Mouse (Mus musculus) macrophage (primary cell): ENCODE results near the gene Ccdc12. TPM values are rescaled to one million over a fixed set of nuclear protein-coding genes. Genes with fewer than 3 reads are reported as not detected.

Experiments
- H3K27ac ChIP-seq: fragments of 350-480 bp; formaldehyde crosslinking; 2 replicates; pipeline ENCODE4 v1.9.0; 2021
- H3K36me3 ChIP-seq: fragments of 350-480 bp; formaldehyde crosslinking; 2 replicates; pipeline ENCODE4 v1.9.0; 2021; ENCODE audit errors: inconsistent target
- H3K4me3 ChIP-seq: fragments of 350-480 bp; formaldehyde crosslinking; 2 replicates; pipeline ENCODE4 v1.9.0; 2021; ENCODE audit errors: inconsistent target
- H3K79me2 ChIP-seq: fragments of 350-480 bp; formaldehyde crosslinking; 2 replicates; pipeline ENCODE4 v1.9.0; 2021; ENCODE audit errors: inconsistent target
- WGBS: methylation state at CpG from one replicate; pipeline ENCODE4 v1.1.7; 2026; ENCODE audit warnings: inconsistent platforms; ENCODE audit not compliant: missing documents; 5-methylcytosine and 5-hydroxymethylcytosine counted together
- polyA plus RNA-seq: library from polyadenylated mRNA; stranded (reverse); fragments of 250-400 nt; gene quantifications from 3 replicates; pipeline ENCODE4 v1.2.4, GENCODE M21; 2018; ENCODE audit warnings: inconsistent platforms
- total RNA-seq, 78 experiments: library from RNA; depleted of rRNA; stranded (reverse); fragments of 250-400 nt; gene quantifications; 1 replicate in 9 of 78; 2 replicates in 24 of 78; 3 replicates in 43 of 78; 4 replicates in 2 of 78; pipeline ENCODE4 v1.2.4; 2018; ENCODE audit warnings: inconsistent platforms in 56 of 78

Ccdc12 gene
- total RNA-seq (2018; cell fraction: chromatin; rRNA removed), result 100 to 1,000 TPM in 17 of 26 experiments, 10 to 100 TPM in 9; 46.5 to 229 (median 117) TPM
- total RNA-seq (2018; cell fraction: cytosol; rRNA removed), result 100 to 1,000 TPM; 104 to 201 (median 145) TPM
- total RNA-seq (2018; cell fraction: nucleus; rRNA removed), result 100 to 1,000 TPM in 17 of 26 experiments, 10 to 100 TPM in 9; 43.2 to 258 (median 124) TPM
- 80.9 to 152 TPM (median 147 TPM) in 3 replicates for polyA plus RNA-seq

GRCm38 (mm10) chr9:110656249-110657221, at the start of gene Ccdc12:
Ccdc12 (plus strand) TSS chr9:110656503.
- Histone ChIP-seq H3K4me3 (peak within 1 kb of the TSS; percentile 63), H3K79me2 (peaks cover 58% of the 10 kb centered on the region), H3K27ac (peak within 1 kb of the TSS; percentile 79), H3K36me3 (no peaks in the 10 kb centered on the region)
- WGBS, result under 1% methylated on average over 52 of the region's 52 CpGs

DNA sequence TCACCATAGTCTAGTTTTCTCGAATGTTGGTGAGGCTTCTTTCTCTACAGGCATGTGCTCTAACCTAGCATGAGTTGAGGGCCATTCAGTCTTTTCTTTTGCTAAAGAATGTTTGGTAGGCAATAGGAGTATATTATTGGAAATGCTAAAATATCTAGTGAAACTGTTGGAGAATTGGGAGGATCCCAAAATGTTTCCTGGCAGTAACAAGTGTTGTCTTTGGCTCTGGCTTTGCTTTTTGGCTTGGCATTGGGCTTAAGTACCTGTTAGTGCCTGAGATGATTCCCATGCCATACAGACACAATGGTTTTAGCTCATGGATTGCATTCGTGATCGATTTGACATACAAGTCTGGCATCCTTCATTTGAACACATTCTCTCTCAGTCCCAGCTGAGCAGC, 44.8 kb upstream of the Ccdc12 start:
- 83% methylated on average over 3 of the region's 3 CpGs for WGBS
- no peak overlapping the region for H3K4me3 ChIP-seq
- H3K79me2 ChIP-seq, result no peaks in the 10 kb centered on the region; the same call in 1 of the 2 replicates
- H3K36me3 ChIP-seq, result peaks cover 54% of the 10 kb centered on the region
- H3K27ac ChIP-seq, result no peak overlapping the region

GRCm38 (mm10) chr9:110617081-110617480, 39.2 kb upstream of the Ccdc12 start:
- H3K27ac ChIP-seq, result no peak overlapping the region
- peaks cover 76% of the 10 kb centered on the region for H3K36me3 ChIP-seq
- no peak overlapping the region for H3K4me3 ChIP-seq
- WGBS, result 86% methylated on average over 3 of the region's 3 CpGs
- H3K79me2 ChIP-seq, result no peaks in the 10 kb centered on the region

- Histone ChIP-seq H3K27ac (no peak overlapping the region), H3K36me3 (peaks cover 52% of the 10 kb centered on the region), H3K4me3 (no peak overlapping the region), H3K79me2 (no peaks in the 10 kb centered on the region)
- 86% methylated on average over 7 of the region's 7 CpGs for WGBS
These were observed 36.1 kb upstream of the Ccdc12 start for GRCm38 (mm10) chr9:110620180-110620579.

GRCm38 (mm10) chr9:110620685-110621084, 35.6 kb upstream of the Ccdc12 start:
- no peaks in the 10 kb centered on the region for H3K79me2 ChIP-seq
- H3K27ac ChIP-seq, result no peak overlapping the region
- peaks cover 53% of the 10 kb centered on the region for H3K36me3 ChIP-seq
- no peak overlapping the region for H3K4me3 ChIP-seq
- 94% methylated on average over 7 of the region's 7 CpGs for WGBS

- no peak overlapping the region for H3K4me3 ChIP-seq
- 89% methylated on average over 12 of the region's 12 CpGs for WGBS
- peaks cover 60% of the 10 kb centered on the region for H3K36me3 ChIP-seq
These were observed 33.6 kb upstream of the Ccdc12 start for GRCm38 (mm10) chr9:110622621-110623219.

GRCm38 (mm10) chr9:110623416-110624195, 32.7 kb upstream of the Ccdc12 start:
- H3K36me3 ChIP-seq, result peaks cover 61% of the 10 kb centered on the region
- no peak overlapping the region for H3K4me3 ChIP-seq
- WGBS, result 93% methylated on average over 8 of the region's 8 CpGs

More at GRCm38 (mm10) chr9:110622621-110623219, 33.6 kb upstream of the Ccdc12 start:
- Histone ChIP-seq H3K27ac (no peak overlapping the region), H3K79me2 (no peaks in the 10 kb centered on the region)

DNA sequence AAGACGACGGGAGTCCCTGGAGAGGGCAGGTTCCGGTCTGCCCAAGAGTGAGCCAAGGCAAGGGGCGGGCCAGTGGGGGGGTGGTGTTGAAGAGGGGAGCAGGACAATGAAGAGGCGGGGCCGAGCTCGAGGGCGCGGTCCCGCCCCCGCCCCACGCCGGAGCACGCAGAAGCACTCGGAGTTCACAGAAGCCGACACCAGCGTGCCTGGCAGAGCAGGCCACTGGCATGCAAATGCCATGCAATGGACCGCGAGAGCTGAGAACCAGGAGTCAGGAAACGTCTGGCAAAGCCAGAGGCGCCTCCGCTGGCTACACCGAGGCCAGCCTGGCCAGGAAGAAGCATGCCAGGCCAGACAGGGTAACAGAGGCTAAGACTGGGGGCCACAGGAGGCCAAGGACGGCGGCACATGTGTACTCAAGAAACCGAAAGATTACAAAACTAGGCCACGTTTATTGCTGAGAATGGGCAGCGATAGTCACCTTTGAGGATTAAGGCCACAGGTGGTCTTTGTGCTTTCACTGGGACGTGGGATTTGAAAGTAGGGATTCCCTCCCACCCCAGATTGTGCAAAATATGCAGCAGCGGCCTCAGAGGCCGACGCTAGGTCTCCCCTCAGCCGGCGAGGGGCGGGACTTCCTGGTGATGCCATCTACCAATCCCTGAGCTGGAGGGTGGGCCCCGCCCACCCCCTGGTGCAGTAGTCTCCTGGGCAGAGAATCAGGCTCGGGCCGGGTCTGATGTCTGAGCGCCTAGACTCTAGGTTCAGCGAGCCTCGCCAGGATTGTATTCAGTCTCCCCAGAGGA, 31.7 kb upstream of the Ccdc12 start, which contains the start of gene Nradd:
Gene Nradd, minus strand, starts transcription at position 92 of the 806 bp plus-strand sequence.
- Histone ChIP-seq H3K27ac (no peak within 1 kb of the TSS), H3K79me2 (no peaks in the 10 kb centered on the region), H3K36me3 (peaks cover 61% of the 10 kb centered on the region), H3K4me3 (peak within 1 kb of the TSS; percentile 8; the same call in 1 of the 2 replicates)
- 58% methylated on average over 39 of the region's 41 CpGs for WGBS

More at GRCm38 (mm10) chr9:110623416-110624195, 32.7 kb upstream of the Ccdc12 start:
- no peak overlapping the region for H3K27ac ChIP-seq
- H3K79me2 ChIP-seq, result no peaks in the 10 kb centered on the region

GRCm38 (mm10) chr9:110625350-110625908, 30.9 kb upstream of the Ccdc12 start:
- WGBS, result 89% methylated on average over 11 of the region's 11 CpGs
- Histone ChIP-seq H3K4me3 (no peak overlapping the region), H3K36me3 (peaks cover 57% of the 10 kb centered on the region), H3K79me2 (no peaks in the 10 kb centered on the region), H3K27ac (no peak overlapping the region)

GRCm38 (mm10) chr9:110630171-110630570, 26.1 kb upstream of the Ccdc12 start:
- no peak overlapping the region for H3K27ac ChIP-seq
- WGBS, result 96% methylated on average over 15 of the region's 15 CpGs
- peaks cover 87% of the 10 kb centered on the region for H3K36me3 ChIP-seq
- no peaks in the 10 kb centered on the region for H3K79me2 ChIP-seq
- H3K4me3 ChIP-seq, result no peak overlapping the region

DNA sequence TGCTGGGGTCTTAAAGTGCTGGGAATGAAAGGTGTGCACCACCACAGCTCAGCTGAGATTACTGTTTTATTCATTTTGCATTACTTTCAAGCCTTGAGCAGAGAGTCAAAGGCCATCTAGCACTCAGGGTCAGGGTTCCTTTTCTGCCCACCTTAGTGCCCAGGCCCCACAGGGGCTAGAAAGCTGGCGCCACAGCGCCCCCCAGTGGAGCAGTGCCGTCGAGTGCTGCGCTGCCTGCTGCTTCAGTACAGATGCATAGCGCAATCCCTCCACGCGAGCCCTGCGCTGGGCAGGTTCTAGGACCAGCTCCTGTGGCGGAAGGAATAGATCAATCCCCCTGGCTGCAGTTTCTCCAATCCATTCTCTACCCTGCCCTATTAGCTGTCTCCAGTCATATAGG, 25.1 kb upstream of the Ccdc12 start:
- Histone ChIP-seq H3K27ac (no peak overlapping the region), H3K36me3 (peaks cover 79% of the 10 kb centered on the region), H3K4me3 (no peak overlapping the region), H3K79me2 (no peaks in the 10 kb centered on the region)
- WGBS, result 88% methylated on average over 10 of the region's 10 CpGs

- Histone ChIP-seq H3K4me3 (no peak overlapping the region), H3K27ac (no peak overlapping the region), H3K79me2 (no peaks in the 10 kb centered on the region), H3K36me3 (peaks cover 79% of the 10 kb centered on the region)
- WGBS, result 91% methylated on average over 27 of the region's 30 CpGs
These were observed 24.5 kb upstream of the Ccdc12 start for GRCm38 (mm10) chr9:110631651-110632275.

DNA sequence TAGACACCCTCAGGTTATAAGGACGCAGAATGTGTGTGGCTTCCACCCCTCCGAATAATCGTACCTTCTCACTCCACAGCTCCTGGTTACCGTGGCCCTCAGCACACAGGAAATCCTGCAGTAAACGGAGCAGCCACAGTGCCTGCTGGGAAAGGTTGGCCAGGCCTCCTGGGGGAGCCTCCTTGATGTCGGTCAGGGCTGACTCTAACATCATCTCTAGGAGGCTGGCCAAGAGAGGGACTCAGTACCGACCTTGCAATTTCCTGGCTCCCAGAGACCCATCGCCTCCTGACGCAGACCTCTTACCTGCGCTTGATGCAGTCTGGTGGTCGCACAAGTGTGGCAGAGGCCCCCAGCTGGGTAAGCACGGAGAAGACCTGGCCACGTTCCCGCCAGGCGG, 23.6 kb upstream of the Ccdc12 start:
- Histone ChIP-seq H3K79me2 (no peaks in the 10 kb centered on the region), H3K27ac (no peak overlapping the region), H3K36me3 (peaks cover 73% of the 10 kb centered on the region), H3K4me3 (no peak overlapping the region)
- 95% methylated on average over 15 of the region's 15 CpGs for WGBS
